Mouse (Mus musculus) forebrain, embryonic 11.5 days (tissue): ENCODE data around the gene Fahd1. TPM values are rescaled to one million over a fixed set of nuclear protein-coding genes. Genes with fewer than 3 reads are reported as not detected.

Experiments
- ATAC-seq: fragments of 200-750 bp; cut with Nextera tagmentation; replicated peaks from 2 replicates; pipeline ENCODE4 v1.8.0; 2017; ENCODE audit warnings: moderate TSS enrichment; ENCODE audit not compliant: low FRiP score
- DNase-seq: peaks from one replicate; pipeline ENCODE4 v3.0.0-alpha.2; 2017; ENCODE audit warnings: low spot score
- H3K27ac ChIP-seq: fragments of 300-500 bp; sonication (generic); 2 replicates; pipeline ENCODE4 v1.5.1; 2014; ENCODE audit warnings: low read depth, low read length
- H3K27me3 ChIP-seq: fragments of 300-500 bp; sonication (generic); 2 replicates; pipeline ENCODE4 v1.6.1; 2014; ENCODE audit warnings: mild to moderate bottlenecking, low read length, mixed read lengths; ENCODE audit not compliant: control insufficient read depth, insufficient read depth
- H3K36me3 ChIP-seq: fragments of 300-500 bp; sonication (generic); 2 replicates; pipeline ENCODE4 v1.6.1; 2014; ENCODE audit warnings: mild to moderate bottlenecking, low read length, moderate library complexity, mixed read lengths; ENCODE audit not compliant: control insufficient read depth, insufficient read depth
- H3K4me1 ChIP-seq: fragments of 300-500 bp; sonication (generic); replicated peaks from 2 replicates; pipeline ENCODE4 v1.6.1; 2014; ENCODE audit warnings: low read length, mixed read lengths; ENCODE audit not compliant: control insufficient read depth, insufficient read depth
- H3K4me2 ChIP-seq: fragments of 300-500 bp; sonication (generic); 2 replicates; pipeline ENCODE4 v1.6.1; 2014; ENCODE audit warnings: low read depth, mild to moderate bottlenecking, low read length, moderate library complexity, mixed read lengths; ENCODE audit not compliant: severe bottlenecking
- H3K4me3 ChIP-seq: fragments of 300-500 bp; sonication (generic); 2 replicates; pipeline ENCODE4 v1.5.1; 2014; ENCODE audit warnings: low read depth, low read length
- H3K9ac ChIP-seq: fragments of 300-500 bp; sonication (generic); 2 replicates; pipeline ENCODE4 v1.6.1; 2014; ENCODE audit warnings: low read length
- H3K9me3 ChIP-seq: fragments of 300-500 bp; sonication (generic); 2 replicates; pipeline ENCODE4 v1.6.1; 2016; ENCODE audit warnings: low read length, mixed read lengths; ENCODE audit not compliant: control insufficient read depth
- WGBS: fragments of 180-500 bp; shearing (Covaris S2); extraction: QIAGEN DNeasy Blood & Tissue Kit; methylation state at CpG from one replicate; pipeline ENCODE4 v1.1.7; 2014; 5-methylcytosine and 5-hydroxymethylcytosine counted together
- polyA plus RNA-seq: library from polyadenylated mRNA; unstranded; fragments of >200 nt; fragmentation: Nextera tagmentation; extraction: Ambion mirVana; gene quantifications from 2 replicates; pipeline ENCODE4 v1.2.1, GENCODE M21; 2014

Fahd1 gene
- polyA plus RNA-seq, 1 experiment from 2014 or later: 19.3 TPM

GRCm38 (mm10) chr17:24894995-24895547 lies 44.9 kb upstream of the Fahd1 start, which contains the start of the genes Eme2 and Mrps34:
Gene Eme2, minus strand, starts transcription at chr17:24895087.
Gene Mrps34, plus strand, starts transcription at chr17:24895116.
- ATAC-seq: peak; percentile 44
- DNase-seq: peak; percentile 90
- H3K9ac ChIP-seq: peak within 1 kb of the TSS; percentile 88
- peaks cover 20% of the 10 kb centered on the region for H3K4me1 ChIP-seq
- WGBS: under 1% methylated on average over 62 of the region's 62 CpGs
- H3K36me3 ChIP-seq: peaks cover 18% of the 10 kb centered on the region
- no peaks in the 10 kb centered on the region for H3K9me3 ChIP-seq
- peak within 1 kb of the TSS; percentile 86 for H3K4me3 ChIP-seq
- H3K27me3 ChIP-seq: no peaks in the 10 kb centered on the region
- peak within 1 kb of the TSS; percentile 72 for H3K27ac ChIP-seq
- H3K4me2 ChIP-seq: peak within 1 kb of the TSS; percentile 98

- 11% methylated on average over 31 of the region's 31 CpGs for WGBS
- peak overlapping the region; percentile 72; the same call in 1 of the 2 replicates for H3K27ac ChIP-seq
- peak; percentile 59 for DNase-seq
- peaks cover 18% of the 10 kb centered on the region for H3K36me3 ChIP-seq
- no peaks in the 10 kb centered on the region for H3K9me3 ChIP-seq
- H3K27me3 ChIP-seq: no peaks in the 10 kb centered on the region
- peak overlapping the region; percentile 88 for H3K9ac ChIP-seq
- peak overlapping the region; percentile 86 for H3K4me3 ChIP-seq
- H3K4me2 ChIP-seq: peak overlapping the region; percentile 98
- 0 out of 2 replicates have a peak, but pooled peaks have one; percentile 4 for ATAC-seq
- H3K4me1 ChIP-seq: peaks cover 20% of the 10 kb centered on the region
Measured at GRCm38 (mm10) chr17:24894061-24894994, 44.2 kb upstream of the Fahd1 start.

- DNase-seq (peak; percentile 45), ATAC-seq (no peak)
- Histone ChIP-seq H3K4me3 (no peak overlapping the region), H3K27me3 (no peaks in the 10 kb centered on the region), H3K36me3 (peaks cover 18% of the 10 kb centered on the region; the same call in 1 of the 2 replicates), H3K27ac (no peak overlapping the region), H3K4me1 (peaks cover 20% of the 10 kb centered on the region), H3K4me2 (no peak overlapping the region), H3K9me3 (no peaks in the 10 kb centered on the region), H3K9ac (no peak overlapping the region)
- 91% methylated on average over 2 of the region's 2 CpGs for WGBS
Measured at GRCm38 (mm10) chr17:24893276-24893675, 43.1 kb upstream of the Fahd1 start.

GRCm38 (mm10) chr17:24892785-24893184 lies 42.6 kb upstream of the Fahd1 start:
- Histone ChIP-seq H3K36me3 (peaks cover 18% of the 10 kb centered on the region; the same call in 1 of the 2 replicates), H3K9me3 (no peaks in the 10 kb centered on the region), H3K4me1 (peaks cover 20% of the 10 kb centered on the region), H3K27ac (no peak overlapping the region), H3K4me2 (no peak overlapping the region), H3K9ac (no peak overlapping the region), H3K27me3 (no peaks in the 10 kb centered on the region), H3K4me3 (no peak overlapping the region)
- ATAC-seq: no peak
- DNase-seq: peak; percentile 44
- WGBS: 89% methylated on average over 12 of the region's 12 CpGs

- ATAC-seq (no peak), DNase-seq (peak; percentile 48)
- H3K9me3 ChIP-seq: no peaks in the 10 kb centered on the region
- 90% methylated on average over 12 of the region's 13 CpGs for WGBS
- H3K27me3 ChIP-seq: no peaks in the 10 kb centered on the region
- peaks cover 18% of the 10 kb centered on the region for H3K4me1 ChIP-seq
- H3K27ac ChIP-seq: no peak overlapping the region
- no peak overlapping the region for H3K4me2 ChIP-seq
- peaks cover 14% of the 10 kb centered on the region; the same call in 1 of the 2 replicates for H3K36me3 ChIP-seq
- H3K4me3 ChIP-seq: no peak overlapping the region
- no peak overlapping the region for H3K9ac ChIP-seq
Measured at GRCm38 (mm10) chr17:24891321-24891720, 41.2 kb upstream of the Fahd1 start.

GRCm38 (mm10) chr17:24890151-24891092 lies 40.3 kb upstream of the Fahd1 start:
- Histone ChIP-seq H3K4me2 (no peak overlapping the region), H3K4me1 (peaks cover 13% of the 10 kb centered on the region), H3K9me3 (no peaks in the 10 kb centered on the region), H3K27ac (no peak overlapping the region), H3K36me3 (peaks cover 14% of the 10 kb centered on the region; the same call in 1 of the 2 replicates), H3K4me3 (no peak overlapping the region), H3K27me3 (no peaks in the 10 kb centered on the region), H3K9ac (no peak overlapping the region)
- ATAC-seq (no peak), DNase-seq (peak; percentile 49)
- WGBS: 89% methylated on average over 19 of the region's 19 CpGs

GRCm38 (mm10) chr17:24888862-24889261 lies 38.7 kb upstream of the Fahd1 start:
- Histone ChIP-seq H3K4me2 (no peak overlapping the region), H3K4me3 (no peak overlapping the region), H3K9ac (no peak overlapping the region), H3K4me1 (peaks cover 13% of the 10 kb centered on the region), H3K27ac (no peak overlapping the region), H3K9me3 (no peaks in the 10 kb centered on the region), H3K36me3 (peaks cover 14% of the 10 kb centered on the region; the same call in 1 of the 2 replicates), H3K27me3 (no peaks in the 10 kb centered on the region)
- DNase-seq (no peak), ATAC-seq (no peak)
- WGBS: 91% methylated on average over 3 of the region's 3 CpGs
